Mouse (Mus musculus) limb, embryonic 14.5 days (tissue): ENCODE measurements around the gene Krtap31-1. TPM values are rescaled to one million over a fixed set of nuclear protein-coding genes. Genes with fewer than 3 reads are reported as not detected.

ENCODE experiments used
- ATAC-seq: fragments of 200-750 bp; cut with Nextera tagmentation; 2 replicates; pipeline ENCODE4 v1.8.0; 2017; ENCODE audit warnings: low read depth, moderate number of reproducible peaks, moderate TSS enrichment; ENCODE audit not compliant: low FRiP score
- DNase-seq: peaks from one replicate; pipeline ENCODE4 v3.0.0-alpha.2; 2015; ENCODE audit warnings: low spot score
- H3K27ac ChIP-seq: fragments of 300-500 bp; sonication (generic); replicated peaks from 2 replicates; pipeline ENCODE4 v1.5.1; 2014; ENCODE audit warnings: low read depth, mild to moderate bottlenecking, low read length, moderate library complexity, mixed read lengths
- H3K27me3 ChIP-seq: fragments of 300-500 bp; sonication (generic); 2 replicates; pipeline ENCODE4 v1.6.1; 2014; ENCODE audit warnings: low read length, mixed read lengths; ENCODE audit not compliant: control insufficient read depth, insufficient read depth
- H3K36me3 ChIP-seq: fragments of 300-500 bp; sonication (generic); 2 replicates; pipeline ENCODE4 v1.6.1; 2014; ENCODE audit warnings: mild to moderate bottlenecking, low read length, moderate library complexity, mixed read lengths; ENCODE audit not compliant: control insufficient read depth, insufficient read depth
- H3K4me1 ChIP-seq: fragments of 300-500 bp; sonication (generic); 2 replicates; pipeline ENCODE4 v1.6.1; 2014; ENCODE audit warnings: antibody characterized with exemption, low read length, mixed read lengths; ENCODE audit not compliant: control insufficient read depth, insufficient read depth
- H3K4me2 ChIP-seq: fragments of 300-500 bp; sonication (generic); replicated peaks from 2 replicates; pipeline ENCODE4 v1.6.1; 2014; ENCODE audit warnings: low read depth, mild to moderate bottlenecking, low read length, moderate library complexity; ENCODE audit not compliant: severe bottlenecking
- H3K4me3 ChIP-seq: fragments of 300-500 bp; sonication (generic); replicated peaks from 2 replicates; pipeline ENCODE4 v1.5.1; 2014; ENCODE audit warnings: low read length
- H3K9ac ChIP-seq: fragments of 300-500 bp; sonication (generic); 2 replicates; pipeline ENCODE4 v1.6.1; 2014; ENCODE audit warnings: mild to moderate bottlenecking, low read depth, low read length, moderate library complexity; ENCODE audit not compliant: severe bottlenecking
- H3K9me3 ChIP-seq: fragments of 300-500 bp; sonication (generic); 2 replicates; pipeline ENCODE4 v1.6.1; 2016; ENCODE audit warnings: low read length; ENCODE audit not compliant: control insufficient read depth
- POLR2A ChIP-seq: fragments of 200-500 bp; IDR thresholded peaks from 2 replicates; pipeline ENCODE4 v1.8.0; 2012; ENCODE audit warnings: inconsistent platforms, mild to moderate bottlenecking, moderate library complexity, borderline replicate concordance; ENCODE audit not compliant: insufficient read depth, insufficient read length; ENCODE audit errors: extremely low read depth
- WGBS: fragments of 180-500 bp; shearing (Covaris S2); extraction: QIAGEN DNeasy Blood & Tissue Kit; methylation state at CpG from one replicate; pipeline ENCODE4 v1.1.7; 2014; 5-methylcytosine and 5-hydroxymethylcytosine counted together
- polyA plus RNA-seq, 2 experiments: library from polyadenylated mRNA; depleted of rRNA in 1 of 2; stranded (reverse) in 1 of 2; unstranded in 1 of 2; fragments of >200 nt; fragmentation: Nextera tagmentation in 1 of 2; extraction: Ambion mirVana in 1 of 2; gene quantifications; 2 replicates each; pipeline versions ENCODE4 v1.2.1 to v1.2.3; 2012 to 2014

The Krtap31-1 gene
- polyA plus RNA-seq, 2 experiments, result not detected

DNA sequence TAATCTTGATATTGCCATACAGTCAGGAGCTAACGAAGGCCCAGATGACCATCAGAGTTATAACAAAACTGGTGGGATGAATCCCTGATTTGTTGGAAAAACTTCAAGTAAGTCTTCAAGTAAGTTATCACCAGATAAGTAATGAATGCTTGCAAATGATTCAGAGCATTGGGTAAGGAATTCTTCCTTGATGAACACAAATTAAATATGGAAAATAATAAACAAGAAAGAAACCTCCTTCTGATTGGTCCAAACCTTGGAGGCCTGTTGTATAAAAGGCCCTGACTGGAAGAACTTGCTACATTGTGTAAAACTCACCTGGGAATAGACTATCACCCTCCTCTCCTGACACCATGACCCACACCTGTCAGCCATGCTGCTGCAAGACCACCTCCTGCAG, 28.3 kb downstream of the Krtap31-1 start, which contains the start of gene Krtap31-2:
Gene Krtap31-2, plus strand, starts transcription at position 301 of the 400 bp plus-strand sequence.
- Histone ChIP-seq H3K4me3 (no peak within 1 kb of the TSS), H3K9me3 (no peaks in the 10 kb centered on the region), H3K27me3 (no peaks in the 10 kb centered on the region), H3K36me3 (no peaks in the 10 kb centered on the region), H3K4me1 (no peaks in the 10 kb centered on the region), H3K4me2 (no peak within 1 kb of the TSS), H3K9ac (no peak within 1 kb of the TSS), H3K27ac (no peak within 1 kb of the TSS)
- no peak for TF ChIP-seq POLR2A
- DNase-seq (no peak), ATAC-seq (no peak)
- 85% methylated on average over 1 of the region's 1 CpGs for WGBS

- Histone ChIP-seq H3K9me3 (no peaks in the 10 kb centered on the region), H3K4me2 (no peak overlapping the region), H3K4me1 (no peaks in the 10 kb centered on the region), H3K9ac (no peak overlapping the region), H3K27me3 (no peaks in the 10 kb centered on the region), H3K36me3 (no peaks in the 10 kb centered on the region), H3K4me3 (no peak overlapping the region), H3K27ac (no peak overlapping the region)
- WGBS, result 85% methylated on average over 9 of the region's 9 CpGs
- ATAC-seq, result no peak
- DNase-seq, result no peak
- no peak for TF ChIP-seq POLR2A
These were observed 30.1 kb downstream of the Krtap31-1 start for GRCm38 (mm10) chr11:99937751-99938264.

DNA sequence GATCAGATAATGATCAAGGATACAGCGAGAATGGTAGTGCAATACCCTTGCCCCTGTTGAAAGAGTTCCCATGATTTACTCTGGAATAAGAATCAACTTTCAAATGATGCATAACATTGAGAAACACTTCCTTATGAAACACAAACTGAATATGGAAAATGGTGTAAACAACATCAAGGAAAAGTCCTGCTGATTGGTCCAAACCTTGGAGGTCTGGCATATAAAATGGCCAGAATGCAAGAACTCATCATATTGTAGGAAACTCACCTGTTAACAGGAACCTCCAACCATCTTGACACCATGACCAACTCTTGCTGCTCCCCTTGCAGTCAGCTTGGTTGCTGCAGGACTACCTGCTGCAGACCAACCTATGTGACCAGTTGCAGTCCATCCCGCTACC, 40.5 kb downstream of the Krtap31-1 start, which contains the start of gene Krtap9-5:
Gene Krtap9-5, plus strand, starts transcription at position 301 of the 400 bp plus-strand sequence.
- Histone ChIP-seq H3K9ac (no peak within 1 kb of the TSS), H3K4me2 (no peak within 1 kb of the TSS), H3K27ac (no peak within 1 kb of the TSS), H3K27me3 (no peaks in the 10 kb centered on the region), H3K36me3 (no peaks in the 10 kb centered on the region), H3K4me1 (no peaks in the 10 kb centered on the region), H3K4me3 (no peak within 1 kb of the TSS), H3K9me3 (no peaks in the 10 kb centered on the region)
- DNase-seq (no peak), ATAC-seq (no peak)
- no peak for TF ChIP-seq POLR2A
- WGBS, result 85% methylated on average over 2 of the region's 2 CpGs

Other genes with a start within 250 kb of the Krtap31-1 start
Only the 30 nearest of the 34 such genes appear.
- gene Gm14190, start 217.2 kb upstream of the Krtap31-1 start, polyA plus RNA-seq (2012; rRNA removed), result not detected in 2 replicates
- not detected in 2 replicates for gene Gm14190, start 217.2 kb upstream of the Krtap31-1 start, polyA plus RNA-seq (2014; fragmentation: Nextera tagmentation; extraction: Ambion mirVana)
- gene Gm14180, start 173.6 kb upstream of the Krtap31-1 start, polyA plus RNA-seq (2012; rRNA removed), result not detected in 2 replicates
- not detected in 2 replicates for gene Gm14180, start 173.6 kb upstream of the Krtap31-1 start, polyA plus RNA-seq (2014; fragmentation: Nextera tagmentation; extraction: Ambion mirVana)
- gene Gm11595, start 135.0 kb upstream of the Krtap31-1 start, polyA plus RNA-seq (2012; rRNA removed), result not detected in 2 replicates
- not detected in 2 replicates for gene Gm11595, start 135.0 kb upstream of the Krtap31-1 start, polyA plus RNA-seq (2014; fragmentation: Nextera tagmentation; extraction: Ambion mirVana)
- not detected in 2 replicates for gene Krtap4-8, start 127.2 kb upstream of the Krtap31-1 start, polyA plus RNA-seq (2012; rRNA removed)
- not detected in 2 replicates for gene Krtap4-8, start 127.2 kb upstream of the Krtap31-1 start, polyA plus RNA-seq (2014; fragmentation: Nextera tagmentation; extraction: Ambion mirVana)
- not detected in 2 replicates for gene Krtap4-9, start 122.7 kb upstream of the Krtap31-1 start, polyA plus RNA-seq (2012; rRNA removed)
- gene Krtap4-9, start 122.7 kb upstream of the Krtap31-1 start, polyA plus RNA-seq (2014; fragmentation: Nextera tagmentation; extraction: Ambion mirVana), result not detected in 2 replicates
- not detected in 2 replicates for gene Gm11596, start 114.5 kb upstream of the Krtap31-1 start, polyA plus RNA-seq (2012; rRNA removed)
- not detected in 2 replicates for gene Gm11596, start 114.5 kb upstream of the Krtap31-1 start, polyA plus RNA-seq (2014; fragmentation: Nextera tagmentation; extraction: Ambion mirVana)
- gene Gm11569, start 109.0 kb upstream of the Krtap31-1 start, polyA plus RNA-seq (2012; rRNA removed), result not detected in 2 replicates
- not detected in 2 replicates for gene Gm11569, start 109.0 kb upstream of the Krtap31-1 start, polyA plus RNA-seq (2014; fragmentation: Nextera tagmentation; extraction: Ambion mirVana)
- not detected in 2 replicates for gene Gm11554, start 103.5 kb upstream of the Krtap31-1 start, polyA plus RNA-seq (2012; rRNA removed)
- not detected in 2 replicates for gene Gm11554, start 103.5 kb upstream of the Krtap31-1 start, polyA plus RNA-seq (2014; fragmentation: Nextera tagmentation; extraction: Ambion mirVana)
- gene Krtap4-13, start 98.0 kb upstream of the Krtap31-1 start, polyA plus RNA-seq (2012; rRNA removed), result not detected in 2 replicates
- gene Krtap4-13, start 98.0 kb upstream of the Krtap31-1 start, polyA plus RNA-seq (2014; fragmentation: Nextera tagmentation; extraction: Ambion mirVana), result not detected in 2 replicates
- gene Gm11564, start 92.3 kb upstream of the Krtap31-1 start, polyA plus RNA-seq (2012; rRNA removed), result 0.12 TPM in 1 of 2 replicates, not detected in the other
- gene Gm11564, start 92.3 kb upstream of the Krtap31-1 start, polyA plus RNA-seq (2014; fragmentation: Nextera tagmentation; extraction: Ambion mirVana), result not detected in 2 replicates
- not detected in 2 replicates for gene 2300003K06Rik, start 69.9 kb upstream of the Krtap31-1 start, polyA plus RNA-seq (2012; rRNA removed)
- gene 2300003K06Rik, start 69.9 kb upstream of the Krtap31-1 start, polyA plus RNA-seq (2014; fragmentation: Nextera tagmentation; extraction: Ambion mirVana), result not detected in 2 replicates
- 0.08 TPM in 1 of 2 replicates, not detected in the other for gene Krtap4-16, start 56.3 kb upstream of the Krtap31-1 start, polyA plus RNA-seq (2012; rRNA removed)
- gene Krtap4-16, start 56.3 kb upstream of the Krtap31-1 start, polyA plus RNA-seq (2014; fragmentation: Nextera tagmentation; extraction: Ambion mirVana), result not detected in 2 replicates
- not detected in 2 replicates for gene Gm11568, start 50.0 kb upstream of the Krtap31-1 start, polyA plus RNA-seq (2012; rRNA removed)
- gene Gm11568, start 50.0 kb upstream of the Krtap31-1 start, polyA plus RNA-seq (2014; fragmentation: Nextera tagmentation; extraction: Ambion mirVana), result not detected in 2 replicates
- not detected in 2 replicates for gene Gm11559, start 43.4 kb upstream of the Krtap31-1 start, polyA plus RNA-seq (2012; rRNA removed)
- gene Gm11559, start 43.4 kb upstream of the Krtap31-1 start, polyA plus RNA-seq (2014; fragmentation: Nextera tagmentation; extraction: Ambion mirVana), result not detected in 2 replicates
- gene Krtap9-1, start 34.5 kb upstream of the Krtap31-1 start, polyA plus RNA-seq (2012; rRNA removed), result not detected in 2 replicates
- not detected in 2 replicates for gene Krtap9-1, start 34.5 kb upstream of the Krtap31-1 start, polyA plus RNA-seq (2014; fragmentation: Nextera tagmentation; extraction: Ambion mirVana)
- not detected in 2 replicates for gene Gm11567, start 28.7 kb upstream of the Krtap31-1 start, polyA plus RNA-seq (2012; rRNA removed)
- not detected in 2 replicates for gene Gm11567, start 28.7 kb upstream of the Krtap31-1 start, polyA plus RNA-seq (2014; fragmentation: Nextera tagmentation; extraction: Ambion mirVana)
- not detected in 2 replicates for gene Gm11565, start 6.8 kb downstream of the Krtap31-1 start, polyA plus RNA-seq (2012; rRNA removed)
- gene Gm11565, start 6.8 kb downstream of the Krtap31-1 start, polyA plus RNA-seq (2014; fragmentation: Nextera tagmentation; extraction: Ambion mirVana), result not detected in 2 replicates
- gene Krtap31-2, start 28.4 kb downstream of the Krtap31-1 start, polyA plus RNA-seq (2012; rRNA removed), result not detected in 2 replicates
- gene Krtap31-2, start 28.4 kb downstream of the Krtap31-1 start, polyA plus RNA-seq (2014; fragmentation: Nextera tagmentation; extraction: Ambion mirVana), result not detected in 2 replicates
- not detected in 2 replicates for gene Krtap9-5, start 40.6 kb downstream of the Krtap31-1 start, polyA plus RNA-seq (2012; rRNA removed)
- gene Krtap9-5, start 40.6 kb downstream of the Krtap31-1 start, polyA plus RNA-seq (2014; fragmentation: Nextera tagmentation; extraction: Ambion mirVana), result not detected in 2 replicates
- gene Krtap29-1, start 71.1 kb downstream of the Krtap31-1 start, polyA plus RNA-seq (2012; rRNA removed), result 0.09 TPM in 1 of 2 replicates, not detected in the other
- not detected in 2 replicates for gene Krtap29-1, start 71.1 kb downstream of the Krtap31-1 start, polyA plus RNA-seq (2014; fragmentation: Nextera tagmentation; extraction: Ambion mirVana)
- gene Krtap16-1, start 78.7 kb downstream of the Krtap31-1 start, polyA plus RNA-seq (2012; rRNA removed), result not detected in 2 replicates
- gene Krtap16-1, start 78.7 kb downstream of the Krtap31-1 start, polyA plus RNA-seq (2014; fragmentation: Nextera tagmentation; extraction: Ambion mirVana), result 0.19 TPM in 1 of 2 replicates, not detected in the other
- 0.09 and 0.19 TPM in 2 replicates for gene Krtap17-1, start 86.1 kb downstream of the Krtap31-1 start, polyA plus RNA-seq (2012; rRNA removed)
- 0.37 TPM in 1 of 2 replicates, not detected in the other for gene Krtap17-1, start 86.1 kb downstream of the Krtap31-1 start, polyA plus RNA-seq (2014; fragmentation: Nextera tagmentation; extraction: Ambion mirVana)
- gene Krt33a, start 108.3 kb downstream of the Krtap31-1 start, polyA plus RNA-seq (2012; rRNA removed), result 0.08 TPM in 1 of 2 replicates, not detected in the other
- 0.15 and 0.29 TPM in 2 replicates for gene Krt33a, start 108.3 kb downstream of the Krtap31-1 start, polyA plus RNA-seq (2014; fragmentation: Nextera tagmentation; extraction: Ambion mirVana)
- gene Krt33b, start 121.9 kb downstream of the Krtap31-1 start, polyA plus RNA-seq (2012; rRNA removed), result 0.31 and 0.41 TPM in 2 replicates
- gene Krt33b, start 121.9 kb downstream of the Krtap31-1 start, polyA plus RNA-seq (2014; fragmentation: Nextera tagmentation; extraction: Ambion mirVana), result 0.17 and 0.54 TPM in 2 replicates
- gene Krt34, start 133.6 kb downstream of the Krtap31-1 start, polyA plus RNA-seq (2012; rRNA removed), result not detected in 2 replicates
- gene Krt34, start 133.6 kb downstream of the Krtap31-1 start, polyA plus RNA-seq (2014; fragmentation: Nextera tagmentation; extraction: Ambion mirVana), result 0.11 TPM in 1 of 2 replicates, not detected in the other
- 0.04 and 0.13 TPM in 2 replicates for gene Krt31, start 142.6 kb downstream of the Krtap31-1 start, polyA plus RNA-seq (2012; rRNA removed)
- gene Krt31, start 142.6 kb downstream of the Krtap31-1 start, polyA plus RNA-seq (2014; fragmentation: Nextera tagmentation; extraction: Ambion mirVana), result 0.26 TPM in 1 of 2 replicates, not detected in the other
- 0.10 TPM in 1 of 2 replicates, not detected in the other for gene Krt32, start 180.3 kb downstream of the Krtap31-1 start, polyA plus RNA-seq (2012; rRNA removed)
- gene Krt32, start 180.3 kb downstream of the Krtap31-1 start, polyA plus RNA-seq (2014; fragmentation: Nextera tagmentation; extraction: Ambion mirVana), result 0.40 TPM in 1 of 2 replicates, not detected in the other
- 1.7 and 2.9 TPM in 2 replicates for gene Krt35, start 188.3 kb downstream of the Krtap31-1 start, polyA plus RNA-seq (2012; rRNA removed)
- 7.0 and 7.2 TPM in 2 replicates for gene Krt35, start 188.3 kb downstream of the Krtap31-1 start, polyA plus RNA-seq (2014; fragmentation: Nextera tagmentation; extraction: Ambion mirVana)
- gene Krt36, start 197.7 kb downstream of the Krtap31-1 start, polyA plus RNA-seq (2012; rRNA removed), result 0.36 and 1.1 TPM in 2 replicates
- 2.9 and 5.9 TPM in 2 replicates for gene Krt36, start 197.7 kb downstream of the Krtap31-1 start, polyA plus RNA-seq (2014; fragmentation: Nextera tagmentation; extraction: Ambion mirVana)
- 0.15 and 0.62 TPM in 2 replicates for gene Krt13, start 213.6 kb downstream of the Krtap31-1 start, polyA plus RNA-seq (2012; rRNA removed)
- gene Krt13, start 213.6 kb downstream of the Krtap31-1 start, polyA plus RNA-seq (2014; fragmentation: Nextera tagmentation; extraction: Ambion mirVana), result 0.54 and 1.7 TPM in 2 replicates